Mouse (Mus musculus) MEL (cell line): ENCODE results near the gene Fos.

Source experiments
- CHD1 ChIP-seq: IDR thresholded peaks from 2 replicates; pipeline ENCODE4 v1.6.1; 2012; ENCODE audit warnings: low read depth, mild to moderate bottlenecking, inconsistent platforms, low read length, improper control_type of control experiment
- CTCF ChIP-seq, 3 experiments: IDR thresholded peaks in 2 of 3; conservative IDR thresholded peaks in 1 of 3; 2 replicates each; pipeline ENCODE4 v1.5.1; 2011 to 2012; ENCODE audit warnings: low read length in 3 of 3, low read depth in 2 of 3, mild to moderate bottlenecking in 2 of 3, improper control_type of control experiment in 1 of 3, inconsistent platforms in 1 of 3, mixed read lengths in 1 of 3, moderate library complexity in 1 of 3; ENCODE audit not compliant: control insufficient read depth in 1 of 3, insufficient read depth in 1 of 3, poor library complexity in 1 of 3, severe bottlenecking in 1 of 3
- GATA1 ChIP-seq: IDR thresholded peaks from 2 replicates; pipeline ENCODE4 v1.6.1; 2011; ENCODE audit warnings: low read depth, low read length, improper control_type of control experiment
- MAZ ChIP-seq: IDR thresholded peaks from 2 replicates; pipeline ENCODE4 v1.6.1; 2012; ENCODE audit warnings: low read depth, mild to moderate bottlenecking, inconsistent platforms, low read length, improper control_type of control experiment
- MEF2A ChIP-seq: IDR thresholded peaks from 2 replicates; pipeline ENCODE4 v1.6.1; 2014; ENCODE audit warnings: low read depth, mild to moderate bottlenecking, inconsistent platforms, low read length, improper control_type of control experiment; ENCODE audit not compliant: poor library complexity, insufficient replicate concordance, severe bottlenecking; ENCODE audit errors: extremely low read depth
- UBTF ChIP-seq: IDR thresholded peaks from 2 replicates; pipeline ENCODE4 v1.6.1; 2012; ENCODE audit warnings: low read depth, mild to moderate bottlenecking, inconsistent platforms, low read length, improper control_type of control experiment, moderate library complexity, borderline replicate concordance; ENCODE audit not compliant: insufficient read depth

- TF ChIP-seq MAZ (no peak), CTCF (IDR thresholded peaks at IDR 0.05 in 2 of 3, conservative IDR thresholded peaks at IDR 0.05 in 1 of 3; ENCODE audit: control insufficient read depth in 1 of 3, insufficient read depth in 1 of 3, low read depth in 2 of 3, low read length in 3 of 3, poor library complexity in 1 of 3, severe bottlenecking in 1 of 3) (no peak), MEF2A (no peak), CHD1 (no peak), UBTF (no peak), GATA1 (no peak)
Measured at GRCm38 (mm10) chr12:85517339-85517738, 43.6 kb downstream of the Fos start.
